Mouse (Mus musculus) B cell, adult 2 months (primary cell): ENCODE results near the gene Ppcdc.
A peak's percentile ranks its signal among the peaks of the same experiment; 100 is the strongest.
"Not testable (repeated sequence)": the region's sequence is repeated elsewhere in the genome, so short reads cannot be mapped to it uniquely, and the experiment has no call there.

Experiments
- DNase-seq, 2 experiments: peaks; one replicate each; pipeline ENCODE4 v3.0.0; 2022

Ppcdc gene

GRCm38 (mm10) chr9:57427937-57428336 is 12.0 kb downstream of the Ppcdc start:
- DNase-seq = no peak

GRCm38 (mm10) chr9:57427123-57427522 is 12.8 kb downstream of the Ppcdc start:
- not testable (repeated sequence) for DNase-seq

GRCm38 (mm10) chr9:57425116-57425515 is 14.8 kb downstream of the Ppcdc start:
- DNase-seq = no peak

GRCm38 (mm10) chr9:57424066-57424465 is 15.9 kb downstream of the Ppcdc start:
- no peak for DNase-seq

GRCm38 (mm10) chr9:57421688-57422111 is 18.2 kb downstream of the Ppcdc start:
- peak in 1 of 2 experiments; percentile 68 for DNase-seq

GRCm38 (mm10) chr9:57421121-57421571 is 18.8 kb downstream of the Ppcdc start:
- DNase-seq = peak; percentile 90 to 94

GRCm38 (mm10) chr9:57420321-57421120 is 19.4 kb downstream of the Ppcdc start:
- DNase-seq = peak; percentile 69 to 72

- DNase-seq = no peak
Observed at GRCm38 (mm10) chr9:57419521-57420267, 20.2 kb downstream of the Ppcdc start.

GRCm38 (mm10) chr9:57417341-57417740 is 22.6 kb downstream of the Ppcdc start:
- DNase-seq = no peak

GRCm38 (mm10) chr9:57407120-57407905 is 32.6 kb downstream of the Ppcdc start:
- DNase-seq = no peak

GRCm38 (mm10) chr9:57406395-57406794 is 33.5 kb downstream of the Ppcdc start:
- no peak for DNase-seq

- DNase-seq = no peak
Observed at GRCm38 (mm10) chr9:57404036-57404435, 35.9 kb downstream of the Ppcdc start.

GRCm38 (mm10) chr9:57402318-57403251 is 37.3 kb downstream of the Ppcdc start:
- DNase-seq = no peak

GRCm38 (mm10) chr9:57398773-57399172 is 41.2 kb downstream of the Ppcdc start:
- no peak for DNase-seq

GRCm38 (mm10) chr9:57392892-57393291 is 47.0 kb downstream of the Ppcdc start:
- DNase-seq = no peak

- no peak for DNase-seq
Observed at GRCm38 (mm10) chr9:57390869-57391268, 49.1 kb downstream of the Ppcdc start.

GRCm38 (mm10) chr9:57389131-57389530 is 50.8 kb downstream of the Ppcdc start:
- no peak for DNase-seq

GRCm38 (mm10) chr9:57386926-57387325 is 53.0 kb downstream of the Ppcdc start:
- no peak for DNase-seq

- DNase-seq = no peak
Observed at GRCm38 (mm10) chr9:57384621-57385020, 55.3 kb downstream of the Ppcdc start.

- no peak for DNase-seq
Observed at GRCm38 (mm10) chr9:57360999-57361398, 78.9 kb downstream of the Ppcdc start.

- no peak for DNase-seq
Observed at GRCm38 (mm10) chr9:57354377-57355183, 85.3 kb downstream of the Ppcdc start.
